Mouse (Mus musculus) megakaryocyte, embryonic 14.5 days (primary cell): ENCODE measurements around the gene Ppp1cb. TPM values are rescaled to one million over a fixed set of nuclear protein-coding genes. Genes with fewer than 3 reads are reported as not detected.

Experiments
- H3K27me3 ChIP-seq: replicated peaks from 2 replicates; pipeline ENCODE3; 2012; ENCODE audit warnings: inconsistent platforms
- H3K36me3 ChIP-seq: replicated peaks from 2 replicates; pipeline ENCODE3; 2012; ENCODE audit warnings: low read length, inconsistent platforms, mixed read lengths
- H3K4me1 ChIP-seq: 2 replicates; pipeline ENCODE4 v1.6.1; 2012; ENCODE audit warnings: inconsistent platforms
- H3K4me3 ChIP-seq: replicated peaks from 2 replicates; pipeline ENCODE3; 2012; ENCODE audit warnings: moderate library complexity, mild to moderate bottlenecking, inconsistent platforms
- H3K9me3 ChIP-seq: 2 replicates; pipeline ENCODE4 v1.6.1; 2012; ENCODE audit warnings: inconsistent platforms
- FLI1 ChIP-seq: IDR thresholded peaks from 2 replicates; pipeline ENCODE4 v1.6.1; 2012; ENCODE audit warnings: low read length, inconsistent platforms, mixed read lengths
- GATA1 ChIP-seq: IDR thresholded peaks from 3 replicates; pipeline ENCODE4 v1.6.1; 2012; ENCODE audit warnings: mixed read lengths, low read length, inconsistent platforms, borderline replicate concordance
- polyA plus RNA-seq: library from polyadenylated mRNA; stranded (reverse); fragments of >175 nt; gene quantifications from 2 replicates; pipeline ENCODE4 v1.2.3, GENCODE M21; 2012; ENCODE audit warnings: low replicate concordance; ENCODE audit not compliant: insufficient read depth

The Ppp1cb gene
- polyA plus RNA-seq, 1 experiment = 19.0 TPM

DNA sequence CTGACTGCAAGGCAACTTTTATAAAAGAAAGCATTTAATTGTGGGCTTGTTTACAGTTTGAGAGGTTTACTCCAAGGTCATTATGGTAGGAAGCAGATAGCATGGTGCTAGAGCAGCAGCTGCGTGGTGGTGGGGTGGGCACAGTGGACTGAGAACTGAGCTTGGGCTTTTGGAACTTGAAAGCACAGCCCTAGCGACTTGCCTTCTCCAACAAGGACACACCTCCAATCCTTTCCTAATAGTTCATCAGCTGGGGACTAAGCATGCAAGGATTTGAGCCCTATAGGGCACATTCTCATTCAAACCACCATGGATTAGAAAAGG lies 14.3 kb downstream of the Ppp1cb start:
- no peaks in the 10 kb centered on the region for H3K9me3 ChIP-seq
- H3K27me3 ChIP-seq = no peaks in the 10 kb centered on the region
- TF ChIP-seq FLI1 (no peak), GATA1 (no peak)
- H3K4me1 ChIP-seq = peaks cover 65% of the 10 kb centered on the region
- H3K4me3 ChIP-seq = no peak overlapping the region
- H3K36me3 ChIP-seq = peaks cover 31% of the 10 kb centered on the region

DNA sequence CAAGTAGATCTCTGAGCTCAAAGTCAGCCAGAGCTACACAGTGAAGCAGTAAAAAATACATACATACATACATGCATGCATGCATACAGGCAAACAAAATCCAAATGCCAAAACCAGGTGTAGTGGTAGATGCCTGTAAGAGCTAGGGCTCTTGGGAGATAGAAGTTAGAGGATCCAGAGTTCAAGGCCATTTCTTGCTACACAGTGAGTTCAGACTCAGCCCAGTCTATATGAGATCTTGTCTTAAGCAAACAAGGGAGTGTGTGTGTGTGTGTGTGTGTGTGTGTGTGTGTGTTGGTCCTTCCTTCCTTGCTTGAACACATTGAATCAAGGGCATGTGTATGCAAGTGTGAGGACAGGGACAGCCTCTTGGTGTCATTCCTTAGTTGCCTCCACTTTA lies 17.9 kb downstream of the Ppp1cb start:
- Histone ChIP-seq H3K4me3 (no peak overlapping the region), H3K27me3 (no peaks in the 10 kb centered on the region), H3K9me3 (no peaks in the 10 kb centered on the region), H3K36me3 (peaks cover 58% of the 10 kb centered on the region), H3K4me1 (peaks cover 67% of the 10 kb centered on the region)
- TF ChIP-seq FLI1 (no peak), GATA1 (no peak)

- TF ChIP-seq GATA1 (no peak), FLI1 (no peak)
- Histone ChIP-seq H3K27me3 (no peaks in the 10 kb centered on the region), H3K36me3 (peaks cover 66% of the 10 kb centered on the region), H3K9me3 (no peaks in the 10 kb centered on the region), H3K4me1 (peaks cover 61% of the 10 kb centered on the region), H3K4me3 (no peak overlapping the region)
These were observed 20.3 kb downstream of the Ppp1cb start for GRCm38 (mm10) chr5:32478972-32479371.

DNA sequence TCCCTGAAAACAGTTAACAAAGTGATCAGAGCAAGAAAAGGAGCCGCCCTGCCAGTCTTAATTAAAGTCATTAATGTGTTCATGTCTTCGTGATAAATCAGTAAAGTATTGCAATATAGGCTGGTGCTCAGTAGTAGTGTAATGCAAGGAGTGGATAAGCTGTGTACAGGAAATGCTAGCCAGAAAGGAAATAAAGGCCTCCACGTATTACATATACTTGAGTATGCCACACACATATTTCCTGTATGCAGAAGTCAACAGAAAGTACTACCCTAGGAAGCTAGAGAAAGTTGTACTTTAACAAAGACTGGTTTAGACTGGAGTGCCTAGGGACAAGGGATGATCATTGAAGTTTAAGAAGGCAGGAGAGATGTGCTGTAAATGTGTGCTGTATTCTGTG lies 26.8 kb downstream of the Ppp1cb start:
- TF ChIP-seq GATA1 (no peak), FLI1 (no peak)
- Histone ChIP-seq H3K27me3 (no peaks in the 10 kb centered on the region), H3K36me3 (peaks cover 97% of the 10 kb centered on the region), H3K4me1 (peaks cover 28% of the 10 kb centered on the region), H3K4me3 (no peak overlapping the region), H3K9me3 (no peaks in the 10 kb centered on the region)

- TF ChIP-seq FLI1 (no peak), GATA1 (no peak)
- H3K9me3 ChIP-seq = no peaks in the 10 kb centered on the region
- H3K4me3 ChIP-seq = no peak overlapping the region
- H3K27me3 ChIP-seq = no peaks in the 10 kb centered on the region
- H3K36me3 ChIP-seq = peaks cover 100% of the 10 kb centered on the region
- peaks cover 21% of the 10 kb centered on the region for H3K4me1 ChIP-seq
These were observed 29.4 kb downstream of the Ppp1cb start for GRCm38 (mm10) chr5:32488044-32488443.

- Histone ChIP-seq H3K27me3 (no peaks in the 10 kb centered on the region), H3K9me3 (no peaks in the 10 kb centered on the region), H3K4me3 (no peak overlapping the region), H3K36me3 (peaks cover 91% of the 10 kb centered on the region), H3K4me1 (peaks cover 9% of the 10 kb centered on the region)
- TF ChIP-seq FLI1 (no peak), GATA1 (no peak)
These were observed 35.5 kb downstream of the Ppp1cb start for GRCm38 (mm10) chr5:32494084-32494700.

DNA sequence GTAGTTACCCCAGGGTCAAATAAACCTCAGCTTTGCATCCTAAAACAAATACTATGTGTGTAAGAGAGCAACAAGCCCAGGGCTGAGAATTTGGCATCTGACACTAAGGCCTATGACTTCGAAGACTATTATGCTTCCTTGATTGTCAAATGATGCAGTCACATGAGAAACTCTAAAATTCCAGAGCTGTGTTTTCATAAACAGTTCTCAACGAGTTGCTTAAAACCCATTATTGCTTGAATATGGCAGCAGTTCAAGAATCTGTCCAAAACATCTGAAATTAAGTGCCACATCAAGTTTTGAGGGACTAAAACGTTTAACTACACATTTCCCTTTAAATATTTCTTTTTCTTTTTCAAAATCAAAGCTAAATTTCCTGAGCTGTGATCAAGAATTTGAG lies 50.1 kb downstream of the Ppp1cb start:
- H3K4me1 ChIP-seq = no peaks in the 10 kb centered on the region
- no peaks in the 10 kb centered on the region for H3K27me3 ChIP-seq
- H3K36me3 ChIP-seq = peaks cover 8% of the 10 kb centered on the region
- TF ChIP-seq FLI1 (no peak), GATA1 (no peak)
- H3K4me3 ChIP-seq = no peak overlapping the region
- H3K9me3 ChIP-seq = no peaks in the 10 kb centered on the region

DNA sequence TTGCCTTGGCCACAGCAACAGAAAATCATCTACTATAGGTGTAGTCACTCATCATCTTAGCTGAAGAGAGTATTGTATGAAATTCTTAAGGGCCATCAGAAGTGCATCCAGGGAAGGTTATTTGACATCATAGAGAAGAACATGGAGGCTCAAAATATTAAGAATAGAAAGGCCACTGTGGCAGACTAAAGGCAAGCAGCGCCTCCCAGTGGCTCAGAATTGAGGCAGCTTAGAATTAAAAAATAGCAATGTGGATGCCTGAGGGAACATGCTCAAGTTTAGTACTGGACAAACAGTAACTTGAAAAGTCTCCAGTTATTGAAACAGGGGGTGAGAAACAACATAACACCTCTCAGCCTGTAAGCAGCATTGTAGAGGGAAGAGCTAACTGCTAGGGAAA lies 61.7 kb downstream of the Ppp1cb start:
- H3K4me1 ChIP-seq = peaks cover 4% of the 10 kb centered on the region
- H3K4me3 ChIP-seq = no peak overlapping the region
- H3K9me3 ChIP-seq = 0 out of 2 replicates have a peak, but pooled peaks cover 3% of the 10 kb centered on the region
- TF ChIP-seq GATA1 (no peak), FLI1 (no peak)
- H3K27me3 ChIP-seq = no peaks in the 10 kb centered on the region
- no peaks in the 10 kb centered on the region for H3K36me3 ChIP-seq

DNA sequence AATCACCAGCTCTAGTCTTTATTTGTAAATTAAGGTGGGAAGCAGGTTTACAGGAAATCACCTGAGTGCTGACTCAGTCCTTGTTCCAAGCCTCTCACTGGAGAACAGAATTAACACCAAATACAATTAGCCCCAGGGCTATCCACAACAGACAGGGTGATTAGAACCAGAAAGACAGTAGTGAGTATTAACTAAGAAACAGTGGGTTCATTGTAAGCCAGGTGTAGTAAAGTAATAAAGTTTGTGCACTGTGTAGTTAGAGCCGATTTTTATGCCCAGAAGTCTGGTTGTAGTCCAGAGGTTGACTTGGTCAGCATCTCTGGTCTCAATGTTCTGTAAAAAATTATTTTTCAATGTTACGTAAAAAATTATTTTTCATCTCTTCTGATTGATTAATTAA lies 90.8 kb downstream of the Ppp1cb start:
- Histone ChIP-seq H3K4me1 (no peaks in the 10 kb centered on the region), H3K36me3 (no peaks in the 10 kb centered on the region), H3K9me3 (no peaks in the 10 kb centered on the region), H3K27me3 (no peaks in the 10 kb centered on the region), H3K4me3 (no peak overlapping the region)
- TF ChIP-seq FLI1 (no peak), GATA1 (no peak)

- no peaks in the 10 kb centered on the region for H3K27me3 ChIP-seq
- TF ChIP-seq FLI1 (no peak), GATA1 (no peak)
- no peaks in the 10 kb centered on the region for H3K36me3 ChIP-seq
These were observed 106.1 kb downstream of the Ppp1cb start for GRCm38 (mm10) chr5:32564697-32565096.

More at GRCm38 (mm10) chr5:32564697-32565096, 106.1 kb downstream of the Ppp1cb start:
- no peaks in the 10 kb centered on the region for H3K9me3 ChIP-seq
- H3K4me1 ChIP-seq = 0 out of 2 replicates have a peak, but pooled peaks cover 4% of the 10 kb centered on the region
- H3K4me3 ChIP-seq = no peak overlapping the region

Other genes starting within 250 kb of the Ppp1cb start
- gene Plb1, start 226.1 kb upstream of the Ppp1cb start, polyA plus RNA-seq = not detected in 2 replicates
- not detected in 2 replicates for gene Yes1, start 152.3 kb downstream of the Ppp1cb start, polyA plus RNA-seq